Mouse (Mus musculus): ENCODE measurements at regions not wholly inside any gene's neighbourhood (a gene's known extent, or its start where the extent isn't known, plus 50 kb on each side); places are given as distances from the start of the nearest gene placed in this dataset.
"Not testable (repeated sequence)": the region's sequence is repeated elsewhere in the genome, so short reads cannot be mapped to it uniquely, and the experiment has no call there.

DNA sequence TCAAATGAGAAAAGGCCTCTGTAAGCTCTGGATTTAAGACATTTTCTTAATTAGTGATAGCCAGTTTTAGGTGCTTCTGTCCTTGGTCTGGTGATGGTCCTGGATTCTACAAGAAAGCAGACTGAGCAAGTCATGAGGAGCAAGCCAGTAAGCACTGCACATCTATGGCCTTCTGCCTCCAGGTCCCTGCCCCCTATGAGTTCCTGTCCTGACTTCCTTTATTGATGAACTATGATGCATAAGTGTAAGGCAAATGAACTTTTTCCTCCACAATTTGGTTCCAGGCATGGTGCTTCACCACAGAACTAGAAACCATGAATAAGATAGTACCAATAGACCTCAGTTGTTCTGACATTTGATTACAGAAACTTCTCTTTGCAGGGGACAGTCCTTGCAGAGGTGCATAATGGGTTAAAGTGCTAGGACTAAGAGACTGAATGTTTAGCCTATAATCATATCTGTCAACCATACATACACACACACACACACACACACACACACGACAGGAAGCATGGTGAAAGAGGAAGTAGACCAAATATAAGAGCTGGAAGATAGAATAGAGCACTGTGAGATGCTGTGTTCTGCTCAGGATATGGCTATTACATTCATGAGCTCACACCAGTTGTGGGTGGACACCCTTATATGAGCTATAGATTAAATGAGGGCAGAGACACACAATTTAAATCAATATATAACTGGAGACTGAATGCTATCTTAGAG is 121.3 kb upstream of the Sec61g start:
- Histone ChIP-seq H3K79me2 (ENCODE audit: control insufficient read depth, insufficient read depth) (no peaks in the 10 kb centered on the region), H3K4me3 (no peak overlapping the region), H3ac (ENCODE audit: control insufficient read depth, insufficient read length) (no peak overlapping the region), H3K4me2 (ENCODE audit: low read depth) (no peak overlapping the region), H3K27me3 (ENCODE audit: control insufficient read depth, insufficient read depth, insufficient read length) (no peaks in the 10 kb centered on the region), H3K36me3 (ENCODE audit: control insufficient read depth, insufficient read depth) (no peaks in the 10 kb centered on the region)
- TF ChIP-seq POLR2AphosphoS2 (IDR thresholded peaks at IDR 0.05; ENCODE audit: insufficient read length, low read depth), result no peak
- TF ChIP-seq SRF (IDR thresholded peaks at IDR 0.05; ENCODE audit: control insufficient read depth, insufficient read length, low read depth), result no peak
- TF ChIP-seq USF1 (IDR thresholded peaks at IDR 0.05; ENCODE audit: low read depth), result no peak
- no peak for TF ChIP-seq TCF3 (IDR thresholded peaks at IDR 0.05; ENCODE audit: insufficient read length, low read depth)
- no peak for TF ChIP-seq CEBPB (IDR thresholded peaks at IDR 0.05; ENCODE audit: insufficient read depth, poor library complexity, severe bottlenecking)
- no peak for TF ChIP-seq MYOG (IDR thresholded peaks at IDR 0.05; ENCODE audit: control insufficient read depth in 1 of 3, insufficient read depth in 1 of 3, insufficient read length in 2 of 3, low read depth in 2 of 3)
- no peak for TF ChIP-seq REST (IDR thresholded peaks at IDR 0.05; ENCODE audit: insufficient read depth, insufficient read length)
- TF ChIP-seq E2F4 (IDR thresholded peaks at IDR 0.05; ENCODE audit: insufficient read depth), result no peak
- no peak for TF ChIP-seq MAX (IDR thresholded peaks at IDR 0.05; ENCODE audit: low read depth)
- TF ChIP-seq MYOD1 (IDR thresholded peaks at IDR 0.05; ENCODE audit: control insufficient read depth in 1 of 3, insufficient read length in 2 of 3, low read depth in 2 of 3), result no peak
- TF ChIP-seq POLR2A (IDR thresholded peaks at IDR 0.05; ENCODE audit: insufficient read length, low read depth), result no peak
- TF ChIP-seq TCF12 (IDR thresholded peaks at IDR 0.05; ENCODE audit: insufficient read depth, poor library complexity, severe bottlenecking), result no peak

DNA sequence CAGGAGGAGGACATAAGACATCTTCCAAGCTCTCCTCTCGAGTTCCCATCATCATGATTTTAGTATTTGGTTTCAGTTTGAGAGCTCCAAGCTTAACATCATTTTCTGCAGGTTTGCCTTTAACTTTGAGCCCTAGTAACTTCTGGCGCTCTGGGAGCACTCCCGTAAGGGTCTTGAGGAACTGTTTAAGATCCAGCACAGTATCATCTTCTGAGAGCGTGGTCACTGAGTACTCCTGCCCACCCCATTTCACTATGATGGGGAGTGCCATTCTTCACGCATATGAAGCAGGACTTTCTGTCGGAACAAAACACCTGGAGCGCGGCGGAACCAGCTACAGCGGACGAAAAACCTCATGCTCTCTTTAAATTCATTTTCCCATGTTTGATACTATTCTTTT is 116.2 kb upstream of the Egfr start:
- H3ac ChIP-seq (ENCODE audit: control insufficient read depth, insufficient read length); H3K36me3 ChIP-seq (ENCODE audit: control insufficient read depth, insufficient read depth); H3K4me2 ChIP-seq (ENCODE audit: low read depth); H3K79me2 ChIP-seq (ENCODE audit: control insufficient read depth, insufficient read depth); H3K27me3 ChIP-seq (ENCODE audit: control insufficient read depth, insufficient read depth, insufficient read length); H3K4me3 ChIP-seq: not testable (repeated sequence)

DNA sequence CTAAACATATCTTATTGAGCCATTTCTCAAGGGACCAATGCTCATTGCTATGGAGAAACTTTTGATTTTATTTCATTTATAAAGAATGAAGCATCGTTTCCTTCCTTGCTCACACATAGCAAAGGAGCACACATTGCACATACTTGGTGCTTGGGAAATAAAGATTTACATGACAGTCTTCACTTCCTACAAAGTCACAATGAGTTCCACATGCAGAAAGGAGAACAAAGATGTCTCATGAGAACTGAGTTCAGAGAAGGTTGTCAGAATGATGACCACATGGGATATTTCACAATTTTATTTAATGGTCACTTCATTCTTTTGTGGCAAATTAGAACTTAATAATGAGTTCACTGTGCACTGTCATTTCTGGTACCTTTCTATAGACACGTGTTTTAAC is 114.3 kb upstream of the Egfr start:
- no peak overlapping the region for H3K4me3 ChIP-seq
- no peaks in the 10 kb centered on the region for H3K27me3 ChIP-seq (ENCODE audit: control insufficient read depth, insufficient read depth, insufficient read length)
- no peaks in the 10 kb centered on the region for H3K36me3 ChIP-seq (ENCODE audit: control insufficient read depth, insufficient read depth)
- no peak for TF ChIP-seq CEBPB (IDR thresholded peaks at IDR 0.05; ENCODE audit: insufficient read depth, poor library complexity, severe bottlenecking)
- no peak for TF ChIP-seq SRF (IDR thresholded peaks at IDR 0.05; ENCODE audit: control insufficient read depth, insufficient read length, low read depth)
- TF ChIP-seq MYOG (IDR thresholded peaks at IDR 0.05; ENCODE audit: control insufficient read depth in 1 of 3, insufficient read depth in 1 of 3, insufficient read length in 2 of 3, low read depth in 2 of 3), result no peak
- no peak for TF ChIP-seq POLR2AphosphoS2 (IDR thresholded peaks at IDR 0.05; ENCODE audit: insufficient read length, low read depth)
- TF ChIP-seq USF1 (IDR thresholded peaks at IDR 0.05; ENCODE audit: low read depth), result no peak
- TF ChIP-seq REST (IDR thresholded peaks at IDR 0.05; ENCODE audit: insufficient read depth, insufficient read length), result no peak
- no peak for TF ChIP-seq MAX (IDR thresholded peaks at IDR 0.05; ENCODE audit: low read depth)
- TF ChIP-seq TCF3 (IDR thresholded peaks at IDR 0.05; ENCODE audit: insufficient read length, low read depth), result no peak
- TF ChIP-seq TCF12 (IDR thresholded peaks at IDR 0.05; ENCODE audit: insufficient read depth, poor library complexity, severe bottlenecking), result no peak
- no peak for TF ChIP-seq E2F4 (IDR thresholded peaks at IDR 0.05; ENCODE audit: insufficient read depth)
- no peak for TF ChIP-seq MYOD1 (IDR thresholded peaks at IDR 0.05; ENCODE audit: control insufficient read depth in 1 of 3, insufficient read length in 2 of 3, low read depth in 2 of 3)
- no peak for TF ChIP-seq POLR2A (IDR thresholded peaks at IDR 0.05; ENCODE audit: insufficient read length, low read depth)
- no peak overlapping the region for H3ac ChIP-seq (ENCODE audit: control insufficient read depth, insufficient read length)
- H3K79me2 ChIP-seq (ENCODE audit: control insufficient read depth, insufficient read depth), result no peaks in the 10 kb centered on the region
- no peak overlapping the region for H3K4me2 ChIP-seq (ENCODE audit: low read depth)

DNA sequence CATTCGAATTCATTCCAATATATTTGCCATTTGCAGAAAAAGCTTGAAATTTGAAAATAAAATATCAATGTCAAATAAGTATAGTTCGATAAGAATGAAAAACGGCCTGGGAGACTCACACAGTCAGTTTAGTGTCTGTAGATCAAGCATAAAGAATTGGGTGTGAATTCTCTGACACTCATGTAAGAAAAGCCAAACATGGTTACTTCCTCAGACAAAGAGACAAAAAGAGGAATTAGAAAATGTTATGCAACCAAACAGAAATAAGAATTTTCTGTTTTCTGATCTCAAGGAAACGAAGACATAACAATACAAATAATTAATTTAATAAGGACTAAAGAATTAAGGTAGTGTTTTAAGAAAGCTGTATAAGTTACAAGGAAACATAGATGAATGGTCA is 113.7 kb upstream of the Egfr start:
- Histone ChIP-seq H3K4me3 (no peak overlapping the region), H3ac (ENCODE audit: control insufficient read depth, insufficient read length) (no peak overlapping the region), H3K36me3 (ENCODE audit: control insufficient read depth, insufficient read depth) (no peaks in the 10 kb centered on the region), H3K27me3 (ENCODE audit: control insufficient read depth, insufficient read depth, insufficient read length) (no peaks in the 10 kb centered on the region), H3K4me2 (ENCODE audit: low read depth) (no peak overlapping the region), H3K79me2 (ENCODE audit: control insufficient read depth, insufficient read depth) (no peaks in the 10 kb centered on the region)
- no peak for TF ChIP-seq POLR2A (IDR thresholded peaks at IDR 0.05; ENCODE audit: insufficient read length, low read depth)
- TF ChIP-seq TCF3 (IDR thresholded peaks at IDR 0.05; ENCODE audit: insufficient read length, low read depth), result no peak

DNA sequence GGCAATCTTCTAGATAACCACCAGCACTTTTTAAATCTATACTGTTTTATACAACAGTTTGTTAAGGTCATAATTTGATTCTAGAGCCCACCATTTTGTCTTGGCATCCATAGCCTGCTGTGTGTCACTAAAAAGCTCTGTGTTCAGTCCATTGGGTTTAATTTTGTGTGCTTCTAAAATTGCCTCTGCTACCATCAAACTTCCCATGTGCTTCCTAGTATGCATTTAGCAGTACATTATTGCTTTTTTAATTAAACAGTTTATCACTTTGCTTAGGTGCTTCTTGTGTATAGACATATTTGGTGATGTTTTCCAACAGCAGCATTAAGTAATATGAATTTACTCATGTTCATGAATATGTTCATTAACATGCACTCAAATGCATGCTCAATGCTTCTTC is 102.4 kb upstream of the Egfr start:
- Histone ChIP-seq H3K79me2 (ENCODE audit: control insufficient read depth, insufficient read depth) (no peaks in the 10 kb centered on the region), H3K4me2 (ENCODE audit: low read depth) (no peak overlapping the region), H3ac (ENCODE audit: control insufficient read depth, insufficient read length) (no peak overlapping the region), H3K4me3 (no peak overlapping the region), H3K36me3 (ENCODE audit: control insufficient read depth, insufficient read depth) (no peaks in the 10 kb centered on the region), H3K27me3 (ENCODE audit: control insufficient read depth, insufficient read depth, insufficient read length) (no peaks in the 10 kb centered on the region)
- TF ChIP-seq REST (IDR thresholded peaks at IDR 0.05; ENCODE audit: insufficient read depth, insufficient read length) (no peak), CEBPB (IDR thresholded peaks at IDR 0.05; ENCODE audit: insufficient read depth, poor library complexity, severe bottlenecking) (no peak), E2F4 (IDR thresholded peaks at IDR 0.05; ENCODE audit: insufficient read depth) (no peak)

Data from myocyte (in vitro differentiated cells).